Mouse (Mus musculus): ENCODE results near the gene Slc38a1.

The Slc38a1 gene

DNA sequence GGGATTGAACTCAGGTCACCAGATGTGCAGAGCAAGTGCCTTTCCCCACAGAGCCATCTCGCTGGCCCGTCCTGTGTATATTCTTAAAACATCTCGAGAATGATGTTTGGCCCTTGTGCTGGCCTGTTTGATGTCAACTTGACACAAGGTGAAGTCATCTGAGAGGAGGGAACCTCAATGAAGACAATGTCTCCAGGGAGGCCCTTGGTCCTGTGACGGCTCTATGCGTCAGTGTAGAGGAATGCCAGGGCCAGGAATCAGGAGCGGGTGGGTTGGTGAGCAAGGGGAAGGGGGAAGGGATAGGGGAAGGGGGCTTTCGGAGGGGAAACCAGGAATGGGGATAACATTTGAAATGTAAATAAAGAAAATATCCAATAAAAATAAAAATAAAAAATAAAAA, 25.2 kb downstream of the Slc38a1 start:
- DNase-seq (ENCODE audit: low spot score in 2 of 2): no peak

DNA sequence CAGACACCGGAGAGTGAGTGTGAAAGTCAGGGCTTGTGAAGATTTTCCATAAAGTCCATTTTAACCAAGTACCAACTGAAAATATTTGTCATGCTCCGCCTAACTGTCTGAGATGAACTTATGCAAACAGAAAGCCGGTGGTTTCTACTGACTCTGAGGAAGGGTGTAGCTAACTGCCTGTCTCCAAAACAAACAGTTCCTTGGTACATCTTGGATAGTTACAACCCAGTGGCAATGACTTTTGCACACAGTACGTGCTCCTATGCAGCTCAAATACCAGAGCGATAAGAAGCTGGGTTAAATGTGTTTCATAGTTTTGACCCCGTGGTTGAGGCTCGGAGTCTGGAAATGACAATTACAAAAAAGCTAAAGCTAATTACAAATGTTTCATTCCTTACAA, 34.0 kb downstream of the Slc38a1 start:
- DNase-seq (ENCODE audit: low spot score in 2 of 2): no peak

DNA sequence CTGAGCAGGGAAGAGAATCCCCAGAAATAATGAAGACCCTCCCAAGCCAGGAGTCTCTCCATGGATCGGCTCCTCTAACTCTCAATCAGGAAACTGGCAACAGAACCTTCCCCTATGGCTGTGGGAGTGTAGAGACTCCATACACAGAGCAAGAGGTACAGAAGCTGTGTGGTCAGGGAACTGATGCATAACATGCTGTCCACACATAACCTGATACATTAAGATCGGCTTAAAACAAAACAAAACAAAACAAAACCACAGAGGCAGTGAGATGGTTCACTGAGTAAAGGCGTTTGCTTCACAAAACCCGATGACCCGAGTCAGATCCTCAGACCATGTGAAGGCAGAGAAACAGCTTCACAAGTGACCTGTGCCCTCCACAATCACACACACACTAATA, 35.3 kb downstream of the Slc38a1 start:
- no peak for DNase-seq (ENCODE audit: low spot score in 2 of 2)

DNA sequence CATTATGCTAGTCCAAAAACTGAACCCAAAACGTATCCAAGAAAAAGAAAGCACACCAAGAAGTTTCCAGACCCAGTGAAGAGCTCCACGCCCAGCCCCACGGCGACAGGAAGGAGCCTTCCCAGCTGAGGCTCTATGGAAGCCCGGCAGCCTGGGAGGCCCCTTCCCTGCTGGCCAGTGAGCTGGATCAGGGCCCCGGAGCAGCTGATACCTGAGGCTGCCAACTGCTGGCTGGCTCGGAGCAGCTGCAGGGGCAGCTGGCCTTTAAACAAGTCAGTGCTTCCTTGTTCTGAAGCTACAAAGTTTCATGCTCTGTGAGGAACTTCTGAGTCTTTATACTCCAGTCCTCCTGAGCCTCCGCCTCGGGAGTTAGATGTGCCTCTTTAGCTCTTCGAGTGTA, 38.4 kb downstream of the Slc38a1 start:
- peak in 1 of 2 experiments; percentile 67 for DNase-seq (ENCODE audit: low spot score in 2 of 2)

DNA sequence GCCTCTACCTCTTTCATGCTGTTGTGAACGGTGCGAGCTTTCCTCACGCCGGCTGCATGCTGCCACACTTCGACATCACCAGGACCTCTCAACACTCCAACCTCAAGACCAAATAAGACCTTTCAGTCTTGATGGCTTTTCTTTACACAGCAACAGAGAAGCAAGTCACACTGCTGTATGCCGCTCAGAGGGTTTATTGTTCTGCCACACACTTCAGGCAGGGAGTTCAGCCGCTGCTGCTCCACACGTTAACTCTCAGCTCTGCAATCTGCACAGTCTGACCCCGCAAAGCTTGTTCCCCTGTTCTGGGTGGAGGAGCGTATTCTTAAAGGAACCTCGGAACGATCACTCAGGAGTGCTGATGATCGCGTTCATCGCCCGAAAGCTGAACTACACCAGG, 40.7 kb downstream of the Slc38a1 start:
- no peak for DNase-seq (ENCODE audit: low spot score in 2 of 2)

GRCm38 (mm10) chr15:96599852-96600781, 42.6 kb downstream of the Slc38a1 start:
- peak in 1 of 2 experiments; percentile 23 for DNase-seq (ENCODE audit: low spot score in 2 of 2)

DNA sequence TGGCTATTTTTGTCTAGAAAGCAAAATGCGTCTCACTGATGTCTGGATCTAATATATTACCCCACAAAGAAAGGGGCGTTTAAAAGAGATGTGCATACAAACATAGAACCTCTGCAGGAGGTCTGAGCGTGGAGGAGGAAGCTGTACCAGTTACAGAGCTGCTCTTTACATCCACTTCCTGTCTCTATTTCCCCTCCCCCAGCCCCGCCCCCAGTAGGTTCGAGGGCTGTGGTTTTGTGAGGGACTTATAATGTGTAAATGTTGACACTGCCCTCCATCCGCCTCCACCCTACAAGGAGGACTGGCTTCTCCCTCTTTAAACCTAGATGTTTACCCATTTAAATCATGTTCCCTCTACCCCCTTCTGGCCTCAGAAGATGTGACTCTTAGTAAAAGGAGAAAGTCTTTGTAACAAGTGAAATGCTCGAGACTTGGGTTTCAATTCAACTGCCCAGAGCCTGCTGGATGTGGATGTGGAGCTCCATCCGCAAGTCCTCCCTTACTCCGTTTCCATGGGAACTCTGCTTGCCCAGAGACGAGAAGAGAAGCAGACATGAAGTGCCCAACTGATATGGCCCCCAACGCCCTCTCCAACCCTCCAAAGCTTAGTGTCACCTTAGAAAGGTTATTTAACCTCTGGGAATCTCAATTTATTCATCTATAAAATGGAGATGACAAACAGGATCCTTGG, 43.7 kb downstream of the Slc38a1 start:
- no peak for DNase-seq (ENCODE audit: low spot score in 2 of 2)

GRCm38 (mm10) chr15:96597116-96597515, 45.6 kb downstream of the Slc38a1 start:
- no peak for DNase-seq (ENCODE audit: low spot score in 2 of 2)

DNA sequence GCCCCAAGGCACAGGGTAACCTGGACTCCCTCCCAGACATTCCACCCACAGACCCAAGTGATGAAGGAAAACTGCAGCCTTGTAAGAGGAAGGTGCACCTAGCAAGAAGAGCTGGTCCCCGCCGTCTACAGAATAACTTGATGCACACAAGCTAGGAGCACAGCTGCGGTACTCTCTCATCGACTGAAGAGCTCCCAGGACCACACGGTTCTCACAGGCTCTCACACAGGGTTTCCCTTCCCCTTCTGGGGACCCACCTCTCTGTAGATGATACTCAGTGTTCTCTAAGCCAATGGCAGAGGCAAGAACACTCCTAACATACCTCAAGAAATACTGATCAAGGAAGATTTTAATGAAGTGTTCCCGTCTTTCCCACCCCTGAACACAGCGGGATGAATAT, 48.4 kb downstream of the Slc38a1 start:
- no peak for DNase-seq (ENCODE audit: low spot score in 2 of 2)

GRCm38 (mm10) chr15:96593866-96594265, 48.8 kb downstream of the Slc38a1 start:
- no peak for DNase-seq (ENCODE audit: low spot score in 2 of 2)

- DNase-seq (ENCODE audit: low spot score in 2 of 2): no peak
Observed at GRCm38 (mm10) chr15:96593457-96593856, 49.3 kb downstream of the Slc38a1 start.

DNA sequence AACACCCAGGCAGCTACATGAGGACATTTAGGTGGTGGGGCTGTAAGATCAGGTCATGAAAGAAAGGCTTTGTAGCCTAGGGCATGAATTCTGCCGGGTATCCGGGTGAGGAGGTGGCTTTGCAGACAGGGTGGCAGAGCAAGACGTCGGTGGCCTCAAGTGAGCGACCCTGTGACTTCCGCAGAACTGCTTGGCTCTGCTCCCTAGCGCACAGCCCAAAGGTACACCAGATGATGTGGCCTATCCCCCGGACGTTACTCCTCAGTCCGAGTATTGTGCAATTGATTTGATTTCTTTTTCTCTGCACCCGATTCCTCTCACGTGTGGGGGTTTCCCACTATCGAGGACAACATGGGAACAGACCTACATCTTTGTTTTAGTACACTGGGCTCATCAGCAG, 49.7 kb downstream of the Slc38a1 start:
- DNase-seq (ENCODE audit: low spot score in 2 of 2): no peak

DNA sequence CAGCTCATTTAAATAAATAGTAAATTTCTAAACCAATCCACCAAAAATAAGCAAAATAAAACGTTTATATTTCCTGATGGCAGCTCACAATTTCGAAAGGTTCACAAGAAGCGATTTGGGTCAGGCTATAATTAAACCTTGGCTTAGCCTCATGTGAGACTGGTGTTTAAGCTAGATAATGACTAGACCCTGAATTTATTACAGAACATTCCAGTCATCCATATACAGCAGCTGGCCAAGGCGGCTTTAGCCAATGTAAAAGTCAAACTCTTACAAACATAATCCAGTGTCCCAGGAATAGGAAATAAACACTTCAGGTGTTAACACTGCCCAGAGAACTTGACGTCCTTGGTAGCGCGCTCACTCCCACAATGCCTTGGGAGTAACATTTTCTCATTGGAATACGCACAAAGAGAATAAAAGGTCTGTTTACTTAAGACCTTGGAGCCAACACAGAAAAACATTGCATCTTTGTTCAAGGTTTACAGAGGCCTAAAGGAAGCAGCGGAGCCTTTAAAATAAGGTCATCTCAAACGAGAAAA, 50.8 kb downstream of the Slc38a1 start:
- no peak for DNase-seq (ENCODE audit: low spot score in 2 of 2)

DNA sequence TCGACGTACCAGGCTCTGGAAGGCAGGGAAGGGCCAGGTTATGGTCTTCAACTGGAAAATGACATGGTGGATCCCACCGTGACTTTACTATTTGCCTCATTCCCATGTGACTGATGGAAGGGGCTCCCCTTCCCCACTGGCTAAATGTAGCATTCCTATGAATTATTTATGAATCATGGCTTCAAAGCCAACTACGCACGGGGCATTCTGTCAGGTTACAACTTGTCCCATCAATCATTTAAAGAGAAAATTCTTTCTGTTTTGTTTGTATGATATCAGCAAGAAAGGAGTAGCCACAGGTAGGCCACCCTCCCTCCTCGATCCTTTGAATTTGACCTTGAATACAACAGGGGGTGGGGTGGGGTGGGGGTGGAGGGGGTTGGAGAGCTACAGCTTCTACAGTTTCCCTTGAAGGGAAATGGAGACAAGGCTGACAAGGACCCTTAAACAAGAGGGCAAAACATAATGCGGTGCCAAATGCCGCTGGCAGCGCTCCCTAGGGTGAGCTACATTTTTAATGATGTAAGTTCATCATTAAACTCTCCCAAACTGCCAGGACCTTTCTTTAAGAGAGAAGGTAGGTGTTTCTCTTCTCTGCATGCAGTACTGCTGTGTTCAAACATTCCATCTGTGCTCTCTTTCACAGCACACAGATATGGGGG, 53.6 kb downstream of the Slc38a1 start:
- DNase-seq (ENCODE audit: low spot score in 2 of 2): no peak

DNA sequence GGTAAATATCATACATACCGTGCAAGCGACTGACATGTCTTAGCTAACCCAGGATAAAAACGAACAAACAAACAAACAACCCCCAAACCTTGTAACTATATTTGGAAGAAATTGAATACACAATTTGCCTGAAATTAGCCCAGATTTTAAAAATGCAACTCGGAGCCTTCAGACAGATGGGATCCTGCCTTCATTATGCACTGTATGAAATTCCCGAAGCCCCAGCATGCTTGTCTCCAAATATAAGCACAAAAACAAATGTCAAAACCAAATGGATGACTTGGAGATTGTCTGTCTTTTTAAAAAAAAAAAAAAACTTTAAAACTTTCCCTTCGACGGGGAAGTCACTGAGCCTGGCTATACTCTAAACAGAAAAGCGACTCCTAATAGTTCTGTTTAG, 54.7 kb downstream of the Slc38a1 start:
- DNase-seq (ENCODE audit: low spot score in 2 of 2): no peak

DNA sequence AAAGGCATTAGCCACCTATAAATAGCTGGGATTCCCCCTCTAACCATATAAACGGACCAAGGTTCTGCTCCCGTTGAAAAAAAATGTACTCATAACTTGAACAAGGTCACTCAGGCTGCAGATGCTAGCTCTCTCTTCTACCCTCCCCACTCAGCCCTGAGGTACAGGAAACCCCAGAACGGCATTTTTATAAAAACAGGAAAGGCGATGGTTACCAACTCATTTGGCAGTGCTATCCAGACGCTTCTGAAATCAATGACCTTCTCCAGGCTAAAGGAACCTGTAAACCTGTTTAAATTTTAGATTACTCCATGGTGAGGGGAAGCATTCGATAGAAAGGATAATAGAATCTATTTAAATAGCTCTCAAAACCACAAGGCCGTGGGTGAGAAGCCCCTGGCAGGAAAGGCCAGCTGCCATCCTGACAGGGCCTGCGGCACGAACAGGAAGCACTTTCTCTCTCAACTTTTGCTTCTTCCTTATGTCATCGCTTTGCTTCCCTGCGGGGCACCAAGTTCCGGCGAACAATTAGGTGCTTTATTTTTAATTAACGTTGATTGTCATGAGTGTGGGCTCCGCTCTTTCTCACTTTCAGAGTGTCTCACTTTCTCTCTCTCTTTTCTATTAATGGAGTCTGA, 59.2 kb downstream of the Slc38a1 start:
- no peak for DNase-seq (ENCODE audit: low spot score in 2 of 2)

GRCm38 (mm10) chr15:96576998-96577397, 65.7 kb downstream of the Slc38a1 start:
- DNase-seq (ENCODE audit: low spot score in 2 of 2): no peak

GRCm38 (mm10) chr15:96568983-96569363, 73.7 kb downstream of the Slc38a1 start:
- DNase-seq (ENCODE audit: low spot score in 2 of 2): no peak

DNA sequence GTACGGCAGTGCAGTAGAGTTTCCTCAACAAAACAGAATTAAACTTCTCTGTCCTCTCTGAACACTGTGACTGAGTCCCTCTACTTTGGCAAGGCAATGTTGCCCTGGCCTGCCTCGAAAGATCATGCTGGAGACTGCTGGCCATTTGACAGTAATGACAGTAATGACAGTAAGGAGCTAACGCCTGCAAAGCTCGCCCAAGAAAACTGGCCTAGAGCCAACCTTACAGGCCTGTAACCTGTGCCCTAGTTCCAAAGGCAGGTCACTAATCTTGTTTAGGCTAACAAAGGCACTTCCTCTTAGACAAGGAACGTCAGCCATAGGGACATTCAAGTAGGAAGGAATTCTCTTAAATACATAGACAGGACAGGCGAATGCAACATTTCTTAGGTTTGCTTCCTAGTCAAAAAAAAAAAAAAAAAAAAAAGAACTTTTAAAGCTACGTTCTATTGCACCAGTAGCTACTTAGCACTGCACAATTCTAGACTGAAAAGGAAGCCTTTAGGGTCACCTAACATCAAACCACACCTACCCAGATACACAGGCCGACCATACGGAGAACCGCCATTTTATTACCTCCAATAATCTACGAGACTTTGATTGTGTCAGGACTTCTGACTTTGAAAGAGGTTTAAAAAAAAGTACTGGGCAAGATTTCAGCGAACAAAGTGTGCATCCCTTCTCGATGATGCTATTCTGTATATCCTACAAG, 74.3 kb downstream of the Slc38a1 start:
- DNase-seq (ENCODE audit: low spot score in 2 of 2): no peak

GRCm38 (mm10) chr15:96566850-96567271, 75.9 kb downstream of the Slc38a1 start:
- no peak for DNase-seq (ENCODE audit: low spot score in 2 of 2)

DNA sequence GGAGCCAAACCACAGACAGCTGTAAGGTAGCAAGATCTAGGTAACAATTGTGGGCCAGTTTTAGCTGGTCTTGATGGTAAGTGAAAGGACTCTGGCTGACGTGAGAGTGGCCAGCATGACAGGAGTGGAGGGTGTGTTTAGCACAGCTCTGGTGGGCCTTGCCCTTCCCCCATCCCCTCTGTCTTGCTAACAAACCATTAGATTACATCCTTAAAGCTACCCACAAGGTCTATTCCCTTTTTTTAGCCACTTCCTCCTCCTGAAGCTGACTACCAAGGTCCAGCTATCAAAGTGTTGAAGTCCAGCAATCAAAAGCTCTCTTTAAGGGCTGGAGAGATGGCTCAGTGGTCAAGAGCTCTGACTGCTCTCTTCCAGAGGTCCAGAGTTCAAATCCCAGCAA, 78.9 kb downstream of the Slc38a1 start:
- DNase-seq (ENCODE audit: low spot score in 2 of 2): no peak
